Mouse (Mus musculus) E14TG2a.4 (cell line): Measurements from ENCODE around the gene Wdr18.

Experiments used
- CTCF ChIP-seq: conservative IDR thresholded peaks from 2 replicates; pipeline ENCODE4 v1.5.1; 2014; ENCODE audit warnings: low read length
- NANOG ChIP-seq: IDR thresholded peaks from 2 replicates; pipeline ENCODE4 v1.6.1; 2014; ENCODE audit warnings: borderline replicate concordance, low read length, mixed read lengths
- POU5F1 ChIP-seq: IDR thresholded peaks from 2 replicates; pipeline ENCODE4 v1.6.1; 2014; ENCODE audit warnings: low read length, borderline replicate concordance

DNA sequence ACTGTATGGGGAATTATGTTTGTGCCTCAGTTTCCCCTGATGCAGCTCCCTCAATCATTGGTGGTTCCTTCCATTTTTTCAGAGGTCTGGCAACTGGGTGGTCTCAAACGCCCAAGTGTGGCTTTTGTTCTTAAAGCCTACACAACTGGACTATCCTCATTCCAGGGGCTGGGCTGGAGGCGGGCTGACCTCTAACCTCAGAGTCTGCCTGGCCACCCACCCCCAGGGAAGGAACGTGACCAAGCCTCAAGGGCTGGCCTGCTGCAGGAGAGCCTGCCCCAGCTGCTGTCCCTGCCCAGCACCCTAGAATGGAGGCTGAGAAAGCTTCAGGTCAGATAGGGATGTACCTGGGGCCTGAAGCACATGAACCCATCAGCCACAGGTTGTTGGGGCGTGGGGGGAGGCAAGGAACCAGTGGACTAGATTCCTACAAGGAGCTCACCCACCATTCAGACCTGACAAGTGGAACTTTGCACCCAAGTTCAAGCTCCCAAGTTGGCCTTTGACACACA lies 3.3 kb upstream of the Wdr18 start:
- TF ChIP-seq CTCF (no peak), NANOG (no peak), POU5F1 (no peak)
